Mouse (Mus musculus): Measurements from ENCODE around the gene Fkbp4. TPM values are rescaled to one million over a fixed set of nuclear protein-coding genes. Genes with fewer than 3 reads are reported as not detected.

Fkbp4 gene
- polyA plus RNA-seq, 1 experiment from 2014 or later, result 450 TPM

DNA sequence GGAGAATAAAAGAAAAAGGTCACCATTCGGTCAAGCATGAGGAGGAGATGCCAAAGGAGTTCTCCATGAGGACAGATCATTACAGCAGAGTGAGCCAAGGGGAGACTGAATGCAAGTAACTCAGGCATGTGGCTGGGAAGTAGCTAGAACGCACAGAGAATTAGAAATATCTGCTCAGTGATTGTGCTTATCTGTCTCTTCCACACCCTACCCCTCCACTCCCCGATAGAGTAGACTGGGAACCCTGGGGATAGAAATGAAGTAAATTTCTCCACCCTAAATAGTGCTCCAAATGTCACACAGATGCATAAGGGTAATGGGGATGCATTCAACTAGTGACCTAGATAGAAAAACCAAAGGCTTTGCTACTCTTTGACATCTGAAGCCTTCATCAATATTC, 28.1 kb upstream of the Fkbp4 start:
- Histone ChIP-seq H3K27me3 (ENCODE audit: insufficient read depth, low read length) (no peaks in the 10 kb centered on the region), H3K4me3 (ENCODE audit: low read depth, low read length) (no peak overlapping the region), H3K36me3 (ENCODE audit: insufficient read depth) (no peaks in the 10 kb centered on the region), H3K27ac (ENCODE audit: low read depth) (no peak overlapping the region), H3K9ac (no peak overlapping the region), H3K4me2 (no peak overlapping the region), H3K4me1 (ENCODE audit: insufficient read depth) (no peaks in the 10 kb centered on the region), H3K9me3 (ENCODE audit: low read depth, low read length) (no peaks in the 10 kb centered on the region)
- no peak for TF ChIP-seq CTCF (IDR thresholded peaks at IDR 0.05; ENCODE audit: low read depth)
- no peak for ATAC-seq (ENCODE audit: insufficient read depth)
- 65% methylated on average over 3 of the region's 3 CpGs for WGBS
- no peak for DNase-seq

- no peaks in the 10 kb centered on the region for H3K27me3 ChIP-seq (ENCODE audit: insufficient read depth, low read length)
- no peak for DNase-seq
Observed at GRCm38 (mm10) chr6:128466043-128466442, 27.6 kb upstream of the Fkbp4 start.

GRCm38 (mm10) chr6:128464996-128465395, 26.5 kb upstream of the Fkbp4 start:
- no peak for ATAC-seq (ENCODE audit: insufficient read depth)
- WGBS, result 69% methylated on average over 4 of the region's 4 CpGs
- Histone ChIP-seq H3K36me3 (ENCODE audit: insufficient read depth) (no peaks in the 10 kb centered on the region), H3K9me3 (ENCODE audit: low read depth, low read length) (no peaks in the 10 kb centered on the region), H3K9ac (no peak overlapping the region), H3K4me1 (ENCODE audit: insufficient read depth) (no peaks in the 10 kb centered on the region), H3K4me3 (ENCODE audit: low read depth, low read length) (no peak overlapping the region), H3K27ac (ENCODE audit: low read depth) (no peak overlapping the region), H3K4me2 (no peak overlapping the region), H3K27me3 (ENCODE audit: insufficient read depth, low read length) (no peaks in the 10 kb centered on the region)
- TF ChIP-seq CTCF (IDR thresholded peaks at IDR 0.05; ENCODE audit: low read depth), result no peak
- DNase-seq, result no peak

More at GRCm38 (mm10) chr6:128466043-128466442, 27.6 kb upstream of the Fkbp4 start:
- no peak for TF ChIP-seq CTCF (IDR thresholded peaks at IDR 0.05; ENCODE audit: low read depth)
- H3K9ac ChIP-seq, result no peak overlapping the region
- no peaks in the 10 kb centered on the region for H3K4me1 ChIP-seq (ENCODE audit: insufficient read depth)
- whole genome bisulfite sequencing, result 49% methylated on average over 7 of the region's 7 CpGs
- no peaks in the 10 kb centered on the region for H3K36me3 ChIP-seq (ENCODE audit: insufficient read depth)
- H3K4me2 ChIP-seq, result no peak overlapping the region
- ATAC-seq (ENCODE audit: insufficient read depth), result no peak
- H3K4me3 ChIP-seq (ENCODE audit: low read depth, low read length), result no peak overlapping the region
- no peaks in the 10 kb centered on the region for H3K9me3 ChIP-seq (ENCODE audit: low read depth, low read length)
- H3K27ac ChIP-seq (ENCODE audit: low read depth), result no peak overlapping the region

- DNase-seq (no peak), ATAC-seq (ENCODE audit: insufficient read depth) (no peak)
- no peaks in the 10 kb centered on the region for H3K36me3 ChIP-seq (ENCODE audit: insufficient read depth)
- H3K4me2 ChIP-seq, result no peak overlapping the region
- H3K27me3 ChIP-seq (ENCODE audit: insufficient read depth, low read length), result no peaks in the 10 kb centered on the region
- H3K27ac ChIP-seq (ENCODE audit: low read depth), result no peak overlapping the region
- no peak for TF ChIP-seq CTCF (IDR thresholded peaks at IDR 0.05; ENCODE audit: low read depth)
- H3K9ac ChIP-seq, result no peak overlapping the region
- no peaks in the 10 kb centered on the region for H3K4me1 ChIP-seq (ENCODE audit: insufficient read depth)
- H3K4me3 ChIP-seq (ENCODE audit: low read depth, low read length), result no peak overlapping the region
- H3K9me3 ChIP-seq (ENCODE audit: low read depth, low read length), result no peaks in the 10 kb centered on the region
Observed at GRCm38 (mm10) chr6:128461606-128462005, 23.1 kb upstream of the Fkbp4 start.

DNA sequence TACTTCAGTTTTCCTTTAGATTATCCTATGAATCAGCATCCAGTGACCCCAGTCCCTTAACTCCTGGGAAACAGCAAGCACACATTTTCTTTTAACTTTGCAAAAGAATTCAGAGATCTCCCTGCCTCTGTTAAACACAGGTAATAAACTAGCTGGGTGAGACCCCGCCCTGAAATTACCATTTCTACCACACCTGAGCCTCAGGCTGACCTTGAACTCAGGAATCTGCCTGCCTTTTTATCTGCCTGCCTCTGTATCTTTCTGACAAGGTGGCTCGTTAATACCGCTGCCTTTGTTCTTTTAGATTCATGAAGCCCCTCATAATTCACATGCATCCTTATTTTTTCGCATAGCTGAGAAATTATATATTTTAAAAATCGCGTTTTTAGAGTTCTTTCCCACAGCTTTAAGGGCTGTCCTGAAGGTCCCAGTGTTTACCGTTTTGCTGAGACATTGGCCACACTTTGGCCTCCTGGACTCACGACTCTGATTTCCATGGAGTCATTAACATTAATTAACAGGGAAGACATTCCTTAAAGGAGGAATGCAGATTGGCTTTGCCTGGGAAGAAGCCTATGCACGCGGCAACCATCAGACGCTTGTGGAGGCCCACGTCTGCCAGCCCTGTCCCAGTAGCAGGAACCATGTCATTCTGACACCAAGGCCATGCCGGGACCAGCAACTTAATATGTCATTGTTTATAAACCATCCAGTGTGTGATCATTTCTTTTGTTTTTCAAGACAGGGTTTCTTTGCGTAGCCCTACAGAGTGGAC, 22.4 kb upstream of the Fkbp4 start:
- no peak overlapping the region for H3K4me3 ChIP-seq (ENCODE audit: low read depth, low read length)
- no peaks in the 10 kb centered on the region for H3K27me3 ChIP-seq (ENCODE audit: insufficient read depth, low read length)
- H3K9me3 ChIP-seq (ENCODE audit: low read depth, low read length), result no peaks in the 10 kb centered on the region
- no peak overlapping the region for H3K4me2 ChIP-seq
- H3K4me1 ChIP-seq (ENCODE audit: insufficient read depth), result no peaks in the 10 kb centered on the region
- H3K9ac ChIP-seq, result no peak overlapping the region
- DNase-seq, result no peak
- no peaks in the 10 kb centered on the region for H3K36me3 ChIP-seq (ENCODE audit: insufficient read depth)
- TF ChIP-seq CTCF (IDR thresholded peaks at IDR 0.05; ENCODE audit: low read depth), result no peak
- WGBS, result 70% methylated on average over 14 of the region's 14 CpGs
- H3K27ac ChIP-seq (ENCODE audit: low read depth), result no peak overlapping the region
- ATAC-seq (ENCODE audit: insufficient read depth), result no peak

GRCm38 (mm10) chr6:128460321-128460720, 21.8 kb upstream of the Fkbp4 start:
- no peak overlapping the region for H3K4me3 ChIP-seq (ENCODE audit: low read depth, low read length)
- no peaks in the 10 kb centered on the region for H3K9me3 ChIP-seq (ENCODE audit: low read depth, low read length)
- H3K9ac ChIP-seq, result no peak overlapping the region
- no peak for ATAC-seq (ENCODE audit: insufficient read depth)
- no peak for DNase-seq
- no peaks in the 10 kb centered on the region for H3K4me1 ChIP-seq (ENCODE audit: insufficient read depth)
- H3K36me3 ChIP-seq (ENCODE audit: insufficient read depth), result no peaks in the 10 kb centered on the region
- H3K27me3 ChIP-seq (ENCODE audit: insufficient read depth, low read length), result no peaks in the 10 kb centered on the region
- no peak overlapping the region for H3K27ac ChIP-seq (ENCODE audit: low read depth)
- WGBS, result 37% methylated on average over 2 of the region's 2 CpGs
- no peak for TF ChIP-seq CTCF (IDR thresholded peaks at IDR 0.05; ENCODE audit: low read depth)
- H3K4me2 ChIP-seq, result no peak overlapping the region

- TF ChIP-seq CTCF (IDR thresholded peaks at IDR 0.05; ENCODE audit: low read depth), result no peak
- no peaks in the 10 kb centered on the region for H3K36me3 ChIP-seq (ENCODE audit: insufficient read depth)
- DNase-seq, result no peak
- H3K27ac ChIP-seq (ENCODE audit: low read depth), result no peak overlapping the region
- H3K9me3 ChIP-seq (ENCODE audit: low read depth, low read length), result no peaks in the 10 kb centered on the region
- H3K4me3 ChIP-seq (ENCODE audit: low read depth, low read length), result no peak overlapping the region
- 79% methylated on average over 5 of the region's 5 CpGs for WGBS
- no peak overlapping the region for H3K4me2 ChIP-seq
- no peak overlapping the region for H3K9ac ChIP-seq
- no peak for ATAC-seq (ENCODE audit: insufficient read depth)
- H3K27me3 ChIP-seq (ENCODE audit: insufficient read depth, low read length), result no peaks in the 10 kb centered on the region
- H3K4me1 ChIP-seq (ENCODE audit: insufficient read depth), result no peaks in the 10 kb centered on the region
Observed at GRCm38 (mm10) chr6:128457186-128457585, 18.7 kb upstream of the Fkbp4 start.

All from lung, embryonic 14.5 days (tissue).